Mouse (Mus musculus) layer of hippocampus, adult 9-10 months (tissue): ENCODE measurements around the gene Kcnj6.

ENCODE experiments used
- DNase-seq: peaks from one replicate; pipeline ENCODE4 v3.0.0; 2022; ENCODE audit warnings: low spot score

Kcnj6 gene

DNA sequence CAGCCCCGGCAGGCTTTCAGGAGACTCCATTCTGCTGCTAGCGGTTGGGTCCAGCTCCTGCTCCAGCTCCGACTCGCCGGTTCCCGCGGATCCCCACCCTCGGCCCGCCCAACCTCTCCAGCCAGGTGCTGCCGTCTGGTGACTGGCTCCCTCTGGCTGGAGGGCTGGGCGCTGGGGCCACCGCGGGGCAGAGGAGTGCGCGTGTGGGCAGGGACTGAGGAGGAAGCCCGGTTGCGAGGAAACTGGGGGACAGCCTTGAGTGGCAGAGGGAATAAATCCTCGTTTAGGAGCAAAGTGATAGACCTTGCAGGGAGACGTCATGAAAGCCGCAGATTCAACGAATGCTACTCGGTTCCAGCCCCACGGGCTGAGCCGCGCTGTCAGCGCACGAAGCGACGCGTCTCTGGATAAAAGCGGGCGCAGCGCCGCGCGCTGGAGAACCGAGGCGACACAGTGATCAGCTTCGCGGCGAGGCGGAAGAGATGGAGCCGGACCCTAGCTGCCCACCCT lies at the start of gene Kcnj6:
TSS of gene Kcnj6 (minus strand) at position 362 of the 510 bp plus-strand sequence.
- peak; percentile 37 for DNase-seq

GRCm38 (mm10) chr16:95009937-95010336 lies 12.4 kb upstream of the Kcnj6 start:
- DNase-seq: no peak

DNA sequence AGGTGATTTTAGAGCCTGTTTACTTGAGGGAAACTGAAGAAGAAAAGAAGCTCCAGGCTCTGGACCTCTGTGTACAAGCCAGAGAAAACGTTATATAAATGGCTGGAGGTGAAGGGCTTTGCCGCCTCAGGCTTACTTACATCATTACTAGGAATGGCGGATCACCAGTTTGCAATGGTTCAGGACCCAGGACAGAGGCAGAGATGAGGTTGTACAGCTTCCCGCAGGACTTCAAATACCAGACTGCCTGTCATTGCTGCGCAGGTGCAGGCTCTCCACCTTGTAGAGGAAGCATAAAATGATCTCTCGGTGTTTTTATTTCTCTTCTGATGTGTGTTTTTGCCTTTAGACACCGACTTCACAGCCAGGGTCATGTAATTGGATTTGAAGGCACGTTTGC lies 7.1 kb upstream of the Kcnj6 start:
- no peak for DNase-seq

GRCm38 (mm10) chr16:94999551-94999950 lies 2.0 kb upstream of the Kcnj6 start:
- no peak for DNase-seq

- DNase-seq: no peak
Observed at GRCm38 (mm10) chr16:94999019-94999418, 1.5 kb upstream of the Kcnj6 start.

DNA sequence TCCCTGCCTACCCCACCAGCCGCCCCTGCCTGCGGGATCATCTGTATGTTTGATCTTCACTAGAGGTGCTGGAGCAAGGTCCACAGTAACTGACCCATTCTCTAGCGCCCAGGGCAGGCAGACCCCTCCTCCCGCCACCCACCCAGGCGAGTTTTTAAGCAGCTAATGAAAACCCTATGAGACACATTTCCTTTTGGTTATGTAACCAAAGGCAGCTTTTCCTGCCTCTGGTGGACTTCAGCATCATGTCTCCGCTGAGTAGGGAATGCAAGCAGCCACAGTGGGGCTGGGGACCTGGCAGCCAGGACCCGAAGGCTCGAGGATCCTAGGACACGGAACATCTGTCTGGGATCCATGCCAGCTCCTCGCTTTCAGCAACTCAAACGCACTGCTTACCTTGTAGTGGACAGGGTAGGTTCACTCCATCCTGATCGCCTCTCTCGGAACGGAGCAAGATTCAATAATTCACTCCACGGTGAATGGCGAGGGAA lies 665 bp downstream of the Kcnj6 start:
- DNase-seq: no peak

GRCm38 (mm10) chr16:94995542-94996131 lies 1.9 kb downstream of the Kcnj6 start:
- DNase-seq: no peak

DNA sequence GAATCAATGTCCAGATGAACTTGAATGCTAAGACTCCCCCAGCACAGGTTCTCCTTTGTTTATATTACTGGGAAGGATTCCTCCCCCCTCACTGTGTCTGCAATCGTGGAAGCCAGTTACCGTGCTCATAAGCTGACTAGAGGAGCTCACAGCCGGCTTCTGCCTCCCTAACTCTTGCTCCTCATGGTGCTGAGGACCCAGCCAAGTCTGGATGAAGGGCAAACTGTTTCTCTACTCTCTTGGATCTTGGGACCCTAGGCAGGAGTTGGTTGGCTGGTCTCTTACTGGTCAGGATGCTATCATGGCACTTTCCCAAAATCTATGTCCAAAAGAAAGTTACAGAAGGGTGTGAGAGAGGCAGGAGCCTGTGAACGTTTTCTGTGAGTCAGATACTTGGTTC lies 2.6 kb downstream of the Kcnj6 start:
- DNase-seq: no peak

DNA sequence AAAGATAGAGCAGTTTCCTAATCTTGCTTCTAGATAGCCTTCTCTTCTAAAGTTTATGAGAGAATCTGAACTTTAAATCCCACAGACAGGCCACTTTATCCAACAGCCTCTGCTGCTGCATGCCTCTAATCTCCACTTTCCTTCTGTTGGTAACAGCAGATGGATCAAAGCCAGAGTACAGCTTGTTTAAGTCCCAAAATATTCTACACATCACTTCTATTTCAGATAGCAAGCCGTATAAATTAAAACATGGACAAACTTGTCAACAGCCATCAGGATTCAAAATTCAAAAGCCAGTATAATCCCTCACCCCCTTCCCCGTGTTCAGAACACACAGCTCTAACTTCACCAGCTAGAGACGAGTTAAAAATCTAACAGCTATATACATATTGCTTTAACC lies 3.4 kb downstream of the Kcnj6 start:
- no peak for DNase-seq

DNA sequence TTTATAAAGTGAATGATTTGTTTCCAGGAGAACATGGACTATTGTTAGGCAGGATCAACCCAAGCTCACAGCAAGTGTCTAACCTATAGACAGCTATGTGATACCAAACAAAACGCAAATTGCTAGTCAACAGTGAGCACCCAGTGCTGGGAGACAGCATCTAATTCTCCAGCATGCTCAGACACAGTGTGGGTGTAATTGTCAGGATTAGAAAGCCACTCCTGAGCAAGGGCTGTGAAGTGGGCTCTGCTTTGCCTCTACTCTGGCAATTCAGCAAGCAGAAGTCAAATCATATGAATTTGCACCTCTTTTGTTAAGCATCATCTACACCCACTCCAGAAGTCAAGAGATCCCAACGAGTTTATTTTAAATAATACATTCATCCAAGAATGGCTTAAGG lies 7.4 kb downstream of the Kcnj6 start:
- DNase-seq: no peak

- no peak for DNase-seq
Observed at GRCm38 (mm10) chr16:94986731-94987130, 10.8 kb downstream of the Kcnj6 start.

DNA sequence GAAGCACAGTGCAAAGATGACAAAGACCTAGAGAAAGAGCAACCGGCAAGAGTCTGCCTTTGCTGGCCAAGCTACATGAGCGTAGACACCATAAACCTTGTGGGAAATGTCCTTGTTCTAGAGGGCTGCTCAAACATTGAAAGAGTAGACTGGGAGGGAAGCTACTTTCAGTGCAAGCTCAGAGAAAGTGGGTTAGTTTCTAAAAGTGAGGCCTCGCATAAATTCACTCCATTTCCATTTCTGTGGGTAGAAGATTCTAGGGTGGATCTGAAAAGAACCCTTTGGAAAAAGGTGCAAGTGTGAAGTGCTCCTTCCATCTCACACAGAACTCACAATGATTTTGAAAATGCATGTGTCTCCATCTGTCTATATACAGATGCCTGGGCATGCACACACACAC lies 13.2 kb downstream of the Kcnj6 start:
- no peak for DNase-seq

DNA sequence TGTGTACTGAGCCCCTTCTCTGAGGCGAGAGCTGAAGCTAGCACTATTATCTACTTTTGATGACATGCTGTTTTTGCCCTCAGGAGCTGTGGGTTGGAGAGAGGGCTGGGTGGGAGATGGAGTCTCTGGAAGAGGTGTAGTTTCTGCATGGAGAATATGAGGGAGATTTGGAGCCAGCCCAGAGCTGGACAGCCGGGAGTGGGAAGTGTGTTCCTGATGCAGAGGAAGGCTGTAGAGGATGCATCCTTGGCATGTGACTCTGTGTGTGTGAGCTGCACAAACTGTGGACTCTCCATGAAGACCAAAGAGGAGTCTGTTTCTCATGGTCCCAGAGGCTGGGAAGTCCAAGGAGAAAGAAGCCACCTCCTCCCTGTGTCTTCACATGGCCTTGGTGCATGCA lies 17.1 kb downstream of the Kcnj6 start:
- DNase-seq: no peak

- DNase-seq: no peak
Observed at GRCm38 (mm10) chr16:94979499-94979898, 18.0 kb downstream of the Kcnj6 start.

GRCm38 (mm10) chr16:94972080-94972855 lies 25.2 kb downstream of the Kcnj6 start:
- no peak for DNase-seq

DNA sequence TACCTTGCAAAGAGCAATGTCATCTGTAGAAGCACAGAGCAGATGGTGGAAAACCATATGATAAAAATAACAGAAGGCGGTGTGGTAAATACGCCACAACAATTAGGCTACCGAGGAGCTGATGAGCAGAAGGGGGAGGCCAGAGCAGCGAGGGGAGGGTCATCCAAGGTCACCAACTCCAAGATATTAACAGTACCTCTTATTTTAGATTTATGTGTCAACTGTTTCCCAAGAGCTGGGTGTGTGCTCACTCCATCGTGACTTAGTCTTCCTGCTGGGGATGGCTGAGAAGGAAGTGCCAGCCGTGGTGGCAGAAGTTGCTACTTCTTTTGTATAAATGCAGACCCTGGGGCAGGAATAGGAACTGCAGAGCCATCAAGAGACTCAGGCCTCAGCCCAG lies 28.6 kb downstream of the Kcnj6 start:
- DNase-seq: no peak

DNA sequence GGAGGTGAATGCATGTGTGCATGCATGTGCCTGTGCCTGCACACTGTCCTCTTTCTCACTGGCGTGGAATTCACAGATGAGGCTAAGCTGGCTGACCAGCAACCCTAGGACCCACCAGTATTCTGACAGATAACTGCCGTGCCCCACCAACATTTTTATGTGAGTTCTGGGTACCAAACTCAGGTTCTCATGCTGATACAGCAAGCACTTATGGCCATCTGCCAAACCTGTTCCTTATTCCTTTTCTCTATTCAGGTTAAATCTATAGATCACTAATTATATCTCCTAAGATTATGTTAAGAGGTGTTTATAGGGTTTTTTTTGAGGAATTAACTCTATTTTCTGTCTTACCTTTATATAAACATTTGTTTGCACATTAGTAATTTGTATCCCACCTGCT lies 29.0 kb downstream of the Kcnj6 start:
- DNase-seq: no peak

GRCm38 (mm10) chr16:94957156-94957828 lies 40.2 kb downstream of the Kcnj6 start:
- DNase-seq: no peak

DNA sequence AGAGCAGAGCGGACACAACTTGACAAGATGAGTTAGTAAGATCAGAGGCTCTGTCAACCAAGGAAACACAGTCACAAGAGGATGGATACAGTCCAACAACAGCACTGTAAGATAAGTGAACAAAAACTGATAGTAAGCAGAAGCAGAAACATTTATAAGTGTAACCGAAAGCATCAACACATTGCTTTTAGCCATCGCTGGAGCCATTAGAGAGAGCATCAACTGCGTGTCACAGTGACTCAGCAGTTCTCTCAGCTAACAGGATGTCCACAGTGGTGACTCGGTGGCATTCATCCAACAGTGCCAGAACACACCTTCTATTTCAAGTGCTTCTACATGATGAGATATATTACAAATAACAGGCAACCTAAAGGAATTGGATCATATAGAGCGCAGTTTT lies 41.1 kb downstream of the Kcnj6 start:
- DNase-seq: no peak

DNA sequence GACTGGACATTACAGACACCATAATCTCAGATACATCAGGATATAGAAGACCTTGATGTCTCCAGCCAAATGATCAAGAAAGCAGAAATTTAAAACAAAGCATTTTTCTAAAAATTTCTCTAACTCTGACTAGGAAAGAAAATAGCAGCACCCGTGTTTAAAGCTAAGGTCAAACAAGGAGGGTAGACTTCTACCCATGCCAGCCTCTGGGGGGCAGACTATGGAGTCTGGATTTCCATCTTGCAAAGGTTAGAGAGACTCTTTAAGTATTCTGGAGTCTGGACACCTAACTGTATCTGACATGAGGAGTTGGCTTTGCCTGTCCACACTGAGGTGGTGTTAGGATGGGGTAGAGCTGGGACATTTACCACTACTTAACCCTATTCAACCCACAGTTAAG lies 44.2 kb downstream of the Kcnj6 start:
- DNase-seq: no peak

GRCm38 (mm10) chr16:94949172-94949571 lies 48.3 kb downstream of the Kcnj6 start:
- DNase-seq: no peak

GRCm38 (mm10) chr16:94946848-94947247 lies 50.7 kb downstream of the Kcnj6 start:
- no peak for DNase-seq

GRCm38 (mm10) chr16:94932702-94933101 lies 64.8 kb downstream of the Kcnj6 start:
- peak; percentile 57 for DNase-seq
